Mouse (Mus musculus) neural tube, embryonic 12.5 days (tissue): ENCODE measurements around the gene Ccl26. TPM values are rescaled to one million over a fixed set of nuclear protein-coding genes. Genes with fewer than 3 reads are reported as not detected.

ENCODE experiments used
- ATAC-seq: fragments of 200-750 bp; cut with Nextera tagmentation; 2 replicates; pipeline ENCODE4 v1.8.0; 2017; ENCODE audit warnings: low read depth, mild to moderate bottlenecking, moderate TSS enrichment, moderate library complexity; ENCODE audit not compliant: low FRiP score
- H3K27ac ChIP-seq: fragments of 300-500 bp; sonication (generic); 2 replicates; pipeline ENCODE4 v1.5.1; 2016
- H3K27me3 ChIP-seq: fragments of 300-500 bp; sonication (generic); replicated peaks from 2 replicates; pipeline ENCODE4 v1.6.1; 2016; ENCODE audit warnings: mild to moderate bottlenecking
- H3K36me3 ChIP-seq: fragments of 300-500 bp; sonication (generic); 2 replicates; pipeline ENCODE4 v1.6.1; 2016; ENCODE audit warnings: mild to moderate bottlenecking
- H3K4me1 ChIP-seq: fragments of 300-500 bp; sonication (generic); 2 replicates; pipeline ENCODE4 v1.6.1; 2016
- H3K4me2 ChIP-seq: fragments of 300-500 bp; sonication (generic); replicated peaks from 2 replicates; pipeline ENCODE4 v1.6.1; 2016; ENCODE audit warnings: mild to moderate bottlenecking
- H3K4me3 ChIP-seq: fragments of 300-500 bp; sonication (generic); 2 replicates; pipeline ENCODE4 v1.5.1; 2016
- H3K9ac ChIP-seq: fragments of 300-500 bp; sonication (generic); 2 replicates; pipeline ENCODE4 v1.6.1; 2016; ENCODE audit warnings: mild to moderate bottlenecking
- H3K9me3 ChIP-seq: fragments of 300-500 bp; sonication (generic); 2 replicates; pipeline ENCODE4 v1.6.1; 2016; ENCODE audit warnings: mild to moderate bottlenecking
- WGBS: fragments of 180-500 bp; shearing (Covaris S2); methylation state at CpG from one replicate; pipeline ENCODE4 v1.1.7; 2016; 5-methylcytosine and 5-hydroxymethylcytosine counted together
- polyA plus RNA-seq: library from polyadenylated mRNA; unstranded; fragments of >200 nt; fragmentation: Nextera tagmentation; extraction: Ambion mirVana; gene quantifications from 2 replicates; pipeline ENCODE4 v1.2.1, GENCODE M21; 2016

Gene Ccl26
- polyA plus RNA-seq, 1 experiment from 2014 or later = not detected

- no peaks in the 10 kb centered on the region for H3K27me3 ChIP-seq
- H3K4me3 ChIP-seq = no peak overlapping the region
- 0 out of 2 replicates have a peak, but pooled peaks cover 4% of the 10 kb centered on the region for H3K36me3 ChIP-seq
- no peaks in the 10 kb centered on the region for H3K4me1 ChIP-seq
- H3K4me2 ChIP-seq = no peak overlapping the region
- no peak overlapping the region for H3K9ac ChIP-seq
- no peaks in the 10 kb centered on the region for H3K9me3 ChIP-seq
- ATAC-seq = no peak
- H3K27ac ChIP-seq = no peak overlapping the region
These were observed 27.5 kb downstream of the Ccl26 start for GRCm38 (mm10) chr5:135535867-135536266.

GRCm38 (mm10) chr5:135533431-135533830 lies 29.9 kb downstream of the Ccl26 start:
- Histone ChIP-seq H3K4me1 (no peaks in the 10 kb centered on the region), H3K27me3 (no peaks in the 10 kb centered on the region), H3K36me3 (0 out of 2 replicates have a peak, but pooled peaks cover 4% of the 10 kb centered on the region), H3K4me3 (no peak overlapping the region), H3K4me2 (no peak overlapping the region), H3K27ac (no peak overlapping the region), H3K9me3 (no peaks in the 10 kb centered on the region), H3K9ac (no peak overlapping the region)
- WGBS = 82% methylated on average over 10 of the region's 10 CpGs
- ATAC-seq = no peak

GRCm38 (mm10) chr5:135531306-135531845 lies 32.0 kb downstream of the Ccl26 start:
- Histone ChIP-seq H3K4me1 (peaks cover 2% of the 10 kb centered on the region; the same call in 1 of the 2 replicates), H3K4me3 (no peak overlapping the region), H3K27me3 (no peaks in the 10 kb centered on the region), H3K36me3 (peaks cover 7% of the 10 kb centered on the region; the same call in 1 of the 2 replicates), H3K27ac (no peak overlapping the region), H3K9ac (no peak overlapping the region), H3K9me3 (no peaks in the 10 kb centered on the region), H3K4me2 (no peak overlapping the region)
- no peak for ATAC-seq
- 88% methylated on average over 11 of the region's 11 CpGs for WGBS

- Histone ChIP-seq H3K36me3 (peaks cover 7% of the 10 kb centered on the region; the same call in 1 of the 2 replicates), H3K4me1 (peaks cover 2% of the 10 kb centered on the region; the same call in 1 of the 2 replicates), H3K4me3 (no peak overlapping the region), H3K9ac (no peak overlapping the region), H3K4me2 (no peak overlapping the region), H3K27me3 (no peaks in the 10 kb centered on the region), H3K9me3 (no peaks in the 10 kb centered on the region), H3K27ac (no peak overlapping the region)
- ATAC-seq = no peak
- 87% methylated on average over 2 of the region's 2 CpGs for WGBS
These were observed 33.4 kb downstream of the Ccl26 start for GRCm38 (mm10) chr5:135529964-135530363.

GRCm38 (mm10) chr5:135529310-135529709 lies 34.1 kb downstream of the Ccl26 start:
- no peaks in the 10 kb centered on the region for H3K27me3 ChIP-seq
- H3K36me3 ChIP-seq = peaks cover 7% of the 10 kb centered on the region; the same call in 1 of the 2 replicates
- ATAC-seq = no peak
- H3K4me1 ChIP-seq = peaks cover 2% of the 10 kb centered on the region; the same call in 1 of the 2 replicates
- no peak overlapping the region for H3K4me2 ChIP-seq
- H3K4me3 ChIP-seq = no peak overlapping the region
- WGBS = 78% methylated on average over 3 of the region's 3 CpGs
- H3K9ac ChIP-seq = no peak overlapping the region
- H3K9me3 ChIP-seq = no peaks in the 10 kb centered on the region
- H3K27ac ChIP-seq = no peak overlapping the region

- H3K36me3 ChIP-seq = peaks cover 7% of the 10 kb centered on the region; the same call in 1 of the 2 replicates
- peaks cover 2% of the 10 kb centered on the region; the same call in 1 of the 2 replicates for H3K4me1 ChIP-seq
- H3K9ac ChIP-seq = no peak overlapping the region
- H3K27me3 ChIP-seq = no peaks in the 10 kb centered on the region
- 20% methylated on average over 7 of the region's 7 CpGs for WGBS
- H3K27ac ChIP-seq = no peak overlapping the region
- no peak for ATAC-seq
- H3K9me3 ChIP-seq = no peaks in the 10 kb centered on the region
- no peak overlapping the region for H3K4me3 ChIP-seq
- H3K4me2 ChIP-seq = no peak overlapping the region
These were observed 35.4 kb downstream of the Ccl26 start for GRCm38 (mm10) chr5:135527986-135528385.

GRCm38 (mm10) chr5:135524660-135525560 lies 38.5 kb downstream of the Ccl26 start:
- H3K4me2 ChIP-seq = no peak overlapping the region
- 81% methylated on average over 11 of the region's 11 CpGs for WGBS
- H3K27me3 ChIP-seq = no peaks in the 10 kb centered on the region
- H3K9ac ChIP-seq = no peak overlapping the region
- H3K4me1 ChIP-seq = peaks cover 2% of the 10 kb centered on the region; the same call in 1 of the 2 replicates
- H3K36me3 ChIP-seq = peaks cover 7% of the 10 kb centered on the region; the same call in 1 of the 2 replicates
- H3K9me3 ChIP-seq = no peaks in the 10 kb centered on the region
- no peak overlapping the region for H3K4me3 ChIP-seq
- ATAC-seq = no peak
- no peak overlapping the region for H3K27ac ChIP-seq

- Histone ChIP-seq H3K4me1 (peaks cover 2% of the 10 kb centered on the region; the same call in 1 of the 2 replicates), H3K4me3 (no peak overlapping the region), H3K9ac (no peak overlapping the region), H3K4me2 (no peak overlapping the region), H3K36me3 (peaks cover 7% of the 10 kb centered on the region; the same call in 1 of the 2 replicates), H3K27ac (no peak overlapping the region), H3K27me3 (no peaks in the 10 kb centered on the region), H3K9me3 (no peaks in the 10 kb centered on the region)
- WGBS = 90% methylated on average over 2 of the region's 2 CpGs
- ATAC-seq = no peak
These were observed 39.3 kb downstream of the Ccl26 start for GRCm38 (mm10) chr5:135524087-135524486.

- Histone ChIP-seq H3K9me3 (no peaks in the 10 kb centered on the region), H3K4me3 (no peak overlapping the region), H3K36me3 (peaks cover 6% of the 10 kb centered on the region; the same call in 1 of the 2 replicates), H3K4me2 (no peak overlapping the region), H3K27ac (no peak overlapping the region), H3K9ac (no peak overlapping the region), H3K4me1 (no peaks in the 10 kb centered on the region), H3K27me3 (no peaks in the 10 kb centered on the region)
- WGBS = 86% methylated on average over 9 of the region's 9 CpGs
- no peak for ATAC-seq
These were observed 41.2 kb downstream of the Ccl26 start for GRCm38 (mm10) chr5:135522111-135522722.

GRCm38 (mm10) chr5:135517348-135517883 lies 46.0 kb downstream of the Ccl26 start:
- no peak overlapping the region for H3K27ac ChIP-seq
- H3K4me3 ChIP-seq = no peak overlapping the region
- ATAC-seq = no peak
- H3K4me1 ChIP-seq = no peaks in the 10 kb centered on the region
- peaks cover 17% of the 10 kb centered on the region for H3K36me3 ChIP-seq
- H3K9ac ChIP-seq = no peak overlapping the region
- no peaks in the 10 kb centered on the region for H3K27me3 ChIP-seq
- WGBS = 92% methylated on average over 5 of the region's 5 CpGs
- no peak overlapping the region for H3K4me2 ChIP-seq
- 0 out of 2 replicates have a peak, but pooled peaks cover 5% of the 10 kb centered on the region for H3K9me3 ChIP-seq

- no peak overlapping the region for H3K9ac ChIP-seq
- no peak overlapping the region for H3K27ac ChIP-seq
- no peak overlapping the region for H3K4me2 ChIP-seq
- no peaks in the 10 kb centered on the region for H3K27me3 ChIP-seq
- no peak overlapping the region for H3K4me3 ChIP-seq
- 43% methylated on average over 4 of the region's 4 CpGs for WGBS
- H3K36me3 ChIP-seq = peaks cover 14% of the 10 kb centered on the region
- 0 out of 2 replicates have a peak, but pooled peaks cover 3% of the 10 kb centered on the region for H3K4me1 ChIP-seq
- no peak for ATAC-seq
- H3K9me3 ChIP-seq = 0 out of 2 replicates have a peak, but pooled peaks cover 5% of the 10 kb centered on the region
These were observed 50.2 kb downstream of the Ccl26 start for GRCm38 (mm10) chr5:135513131-135513530.

- H3K9ac ChIP-seq = no peak overlapping the region
These were observed 52.3 kb downstream of the Ccl26 start for GRCm38 (mm10) chr5:135511105-135511504.

More at GRCm38 (mm10) chr5:135511105-135511504, 52.3 kb downstream of the Ccl26 start:
- Histone ChIP-seq H3K27me3 (no peaks in the 10 kb centered on the region), H3K4me2 (no peak overlapping the region), H3K36me3 (0 out of 2 replicates have a peak, but pooled peaks cover 4% of the 10 kb centered on the region), H3K27ac (no peak overlapping the region), H3K4me3 (no peak overlapping the region), H3K4me1 (peaks cover 9% of the 10 kb centered on the region; the same call in 1 of the 2 replicates), H3K9me3 (peaks cover 9% of the 10 kb centered on the region; the same call in 1 of the 2 replicates)
- 62% methylated on average over 5 of the region's 5 CpGs for WGBS
- ATAC-seq = no peak
